Mouse (Mus musculus) testis, adult 2 months (tissue): Measurements from ENCODE around the gene Mtf1.

Experiments used
- CTCF ChIP-seq: fragments of 200-500 bp; IDR thresholded peaks from 2 replicates; pipeline ENCODE4 v1.5.1; 2012; ENCODE audit warnings: low read depth, mild to moderate bottlenecking, inconsistent platforms, low read length, moderate library complexity; ENCODE audit not compliant: control insufficient read depth, insufficient read depth, insufficient replicate concordance
- POLR2A ChIP-seq: fragments of 200-500 bp; IDR thresholded peaks from 2 replicates; pipeline ENCODE4 v1.6.1; 2012; ENCODE audit warnings: low read depth, mild to moderate bottlenecking, inconsistent platforms, low read length, moderate library complexity; ENCODE audit not compliant: control insufficient read depth

- TF ChIP-seq CTCF (no peak), POLR2A (no peak)
Observed at GRCm38 (mm10) chr4:124808511-124808910, 6.6 kb downstream of the Mtf1 start.
